Mouse (Mus musculus) fat pad, adult 2 months (tissue): ENCODE measurements around the gene Olfr1115.
"Not testable (repeated sequence)": the region's sequence is repeated elsewhere in the genome, so short reads cannot be mapped to it uniquely, and the experiment has no call there.

Source experiments
- DNase-seq: peaks from one replicate; pipeline ENCODE4 v3.0.0-alpha.2; 2011; ENCODE audit warnings: low read depth, low spot score; ENCODE audit errors: extremely low read depth

The Olfr1115 gene

GRCm38 (mm10) chr2:87247713-87248112 lies at the start of gene Olfr1115:
Gene Olfr1115 (plus strand): TSS chr2:87248013.
- DNase-seq = no peak

- no peak for DNase-seq
Measured at GRCm38 (mm10) chr2:87208670-87209069, 39.1 kb upstream of the Olfr1115 start, which contains the start of gene Olfr1113. Gene Olfr1113 (plus strand): TSS chr2:87208970.

GRCm38 (mm10) chr2:87267234-87267633 lies 19.4 kb downstream of the Olfr1115 start, which contains the start of gene Olfr1116:
Gene Olfr1116 (plus strand): TSS chr2:87267534.
- no peak for DNase-seq

- DNase-seq = not testable (repeated sequence)
Measured at GRCm38 (mm10) chr2:87293977-87294376, 46.2 kb downstream of the Olfr1115 start.
